10 mouse cellular contexts compared by ENCODE assay signal in the genomic region with DNA sequence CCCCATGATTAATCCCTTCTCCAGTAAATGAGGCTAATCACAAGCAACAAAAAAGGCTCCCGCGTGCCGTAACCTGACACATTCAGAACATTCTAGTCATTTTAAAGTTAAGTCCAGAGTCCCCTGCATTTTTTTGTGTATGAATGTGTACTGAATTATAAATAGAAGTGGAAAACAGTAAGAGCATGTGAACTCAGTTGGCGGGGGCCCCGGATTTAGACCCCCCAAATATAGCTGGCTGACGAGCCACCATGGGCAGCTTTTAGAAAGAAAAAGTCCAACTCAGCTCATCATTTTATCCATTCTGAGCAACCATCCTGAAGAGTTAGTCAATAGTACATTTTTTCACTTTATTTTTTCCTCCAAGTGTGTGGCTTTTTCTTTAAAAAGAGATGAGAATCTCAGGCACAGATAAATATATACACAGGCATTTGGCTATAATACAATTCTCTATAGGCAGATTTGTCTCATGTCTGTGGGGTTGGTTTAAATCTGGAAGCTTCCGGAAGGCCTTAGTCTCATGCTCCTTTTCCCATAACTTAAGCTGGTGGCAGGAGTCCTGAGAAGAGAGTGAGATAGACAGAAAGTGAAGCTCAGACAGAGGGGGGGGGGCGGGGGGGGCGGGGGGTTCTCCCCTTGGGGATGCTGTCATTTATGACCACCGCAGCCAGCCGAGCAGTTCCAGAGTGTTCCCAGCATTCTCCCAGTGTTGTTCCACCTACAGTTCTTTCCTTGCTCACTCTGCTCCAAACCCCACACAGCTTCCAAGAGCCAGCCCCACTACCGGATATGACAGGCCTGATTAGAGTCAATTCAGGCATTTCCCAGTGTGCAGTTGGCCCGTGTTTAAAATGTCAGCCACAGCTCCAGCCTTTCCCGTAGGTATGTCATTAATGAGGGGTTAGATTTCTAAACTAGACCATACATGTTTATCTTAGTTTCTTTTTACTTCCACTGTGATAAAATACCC. TPM values are rescaled to one million over a fixed set of nuclear protein-coding genes. Genes with fewer than 3 reads are reported as not detected.
DNase-seq lines count a peak whose midpoint lies in the region; ATAC-seq and TF ChIP-seq lines count a peak whose summit lies in the region.
"Had no signal": no experiment of that assay in that cellular context is flagged by ENCODE, and none has a peak within 500 bp of the region (broad histone marks: within the 10 kb centered on the region; RNA-seq: fewer than 3 reads in every experiment).

No protein-coding gene starts in this region.

- ATAC-seq in cerebellum, adult (ENCODE audit: insufficient number of reproducible peaks, low FRiP score, low TSS enrichment): 0 out of 2 replicates have a peak, but pooled peaks have one; percentile 33
- peak; percentile 79; the same call in 1 of the 2 replicates for ATAC-seq in lung, embryonic 15.5 days (ENCODE audit: borderline replicate concordance, extremely low read depth, low FRiP score, low TSS enrichment)
- ATAC-seq: inflammation-experienced regulatory T-cells, adult 6 months had no signal

- TF ChIP-seq POLR2A in lung, adult 2 months (IDR thresholded peaks at IDR 0.05; ENCODE audit: borderline replicate concordance, extremely low read depth, low read depth, low read length): no peak

- intact Hi-C loops in heart, postnatal 10 days (cut with DNase I): no loop called here

- TF ChIP-seq CTCF in lung, adult 2 months (IDR thresholded peaks at IDR 0.05; ENCODE audit: insufficient read depth, low read length): no peak

- H3K27me3 ChIP-seq in lung, embryonic 15.5 days: no peaks in the 10 kb centered on the region

- DNase-seq in cerebellum, adult 11 months: no peak
- DNase-seq in lung, adult 2 months: no peak
- peak; percentile 67 to 70 for DNase-seq in heart, postnatal 10 days
- peak; percentile 48 for DNase-seq in right cerebral cortex, postnatal 25 days
- no peak for DNase-seq in adrenal gland, postnatal 4 days (ENCODE audit: low spot score in 2 of 2)
- DNase-seq in c-Kit-positive CD71-positive TER-119-positive erythroid progenitor cells, embryonic 14.5 days (ENCODE audit: low spot score): no peak

- WGBS in lung, embryonic 15.5 days: 46% methylated on average over 14 of the region's 14 CpGs
- WGBS in lung, adult 2 months: 57% methylated on average over 14 of the region's 14 CpGs

- no peak overlapping the region for H3K4me2 ChIP-seq in lung, embryonic 15.5 days

- H3K9me3 ChIP-seq in lung, embryonic 15.5 days: no peaks in the 10 kb centered on the region

- no peaks in the 10 kb centered on the region for H3K36me3 ChIP-seq in lung, embryonic 15.5 days

- peak overlapping the region; percentile 54 for H3K27ac ChIP-seq in lung, embryonic 15.5 days

- H3K4me1 ChIP-seq in lung, embryonic 15.5 days: peaks cover 10% of the 10 kb centered on the region
- peaks cover 4% of the 10 kb centered on the region for H3K4me1 ChIP-seq in lung, adult 2 months (ENCODE audit: control insufficient read depth, insufficient read depth, low read length)

- no peak overlapping the region for H3K9ac ChIP-seq in lung, embryonic 15.5 days

- no peak overlapping the region for H3K4me3 ChIP-seq in lung, embryonic 15.5 days
- H3K4me3 ChIP-seq in lung, adult 2 months (replicated peaks; ENCODE audit: extremely low read depth, low read depth, low read length): no peak overlapping the region
- H3K4me3 ChIP-seq: megakaryocyte, embryonic 14.5 days had no signal

RNA-seq across cellular contexts. Expression of gene E2f6, which starts 34.1 kb away (rescaled TPM):
- polyA plus RNA-seq in lung, embryonic 15.5 days (2015; fragmentation: Nextera tagmentation; extraction: Ambion mirVana): 38.4 and 38.9 TPM in 2 replicates
- polyA plus RNA-seq in lung, adult 2 months (2012; rRNA removed): 13.6 and 15.1 TPM in 2 replicates
- total RNA-seq in heart, postnatal 10 days (2021): 10 to 100 TPM; 52.7 to 58.7 TPM
- 10 to 100 TPM; 37.2 to 41.4 TPM for total RNA-seq in adrenal gland, postnatal 4 days (2021)

RNA-seq across cellular contexts. Expression of gene Greb1, which starts 44.2 kb away (rescaled TPM):
- polyA plus RNA-seq in lung, embryonic 15.5 days (2015; fragmentation: Nextera tagmentation; extraction: Ambion mirVana): 2.9 and 3.6 TPM in 2 replicates
- 0.64 and 1.2 TPM in 2 replicates for polyA plus RNA-seq in lung, adult 2 months (2012; rRNA removed)
- total RNA-seq in heart, postnatal 10 days (2021): under 1 TPM; 0.55 to 0.74 TPM
- total RNA-seq in adrenal gland, postnatal 4 days (2021): 10 to 100 TPM; 62.1 to 69.5 TPM

RNA-seq across cellular contexts. Expression of gene Rock2, which starts 49.8 kb away (rescaled TPM):
- 20.0 and 20.9 TPM in 2 replicates for polyA plus RNA-seq in lung, embryonic 15.5 days (2015; fragmentation: Nextera tagmentation; extraction: Ambion mirVana)
- polyA plus RNA-seq in lung, adult 2 months (2012; rRNA removed): 6.5 and 11.4 TPM in 2 replicates
- total RNA-seq in heart, postnatal 10 days (2021): 10 to 100 TPM; 90.0 to 93.5 TPM
- 10 to 100 TPM; 73.9 to 79.7 TPM for total RNA-seq in adrenal gland, postnatal 4 days (2021)

Comparison
In these comparisons a context has a peak if more than half of its experiments do, and no peak if none do; other contexts are left out.
1. DNase-seq: peak in heart, postnatal 10 days (2 of 2) and right cerebral cortex, postnatal 25 days (single experiment); none in cerebellum, adult 11 months (single experiment), lung, adult 2 months (single experiment), adrenal gland, postnatal 4 days (0 of 2) and c-Kit-positive CD71-positive TER-119-positive erythroid progenitor cells, embryonic 14.5 days (single experiment).
2. RNA of gene Greb1, which starts 44.2 kb away (total RNA-seq): 62.1 to 69.5 TPM in adrenal gland, postnatal 4 days; 0.55 to 0.74 TPM in heart, postnatal 10 days; every median in the first group is over 10 times any median in the second.